Mouse (Mus musculus) hindbrain, embryonic 12.5 days (tissue): ENCODE measurements at regions not wholly inside any gene's neighbourhood (a gene's known extent, or its start where the extent isn't known, plus 50 kb on each side); places are given as distances from the start of the nearest gene placed in this dataset.

Experiments
- ATAC-seq: fragments of 200-750 bp; cut with Nextera tagmentation; 2 replicates; pipeline ENCODE4 v1.8.0; 2017; ENCODE audit warnings: moderate TSS enrichment; ENCODE audit not compliant: low FRiP score
- H3K27ac ChIP-seq: fragments of 300-500 bp; sonication (generic); 2 replicates; pipeline ENCODE4 v1.5.1; 2016; ENCODE audit warnings: mild to moderate bottlenecking
- H3K27me3 ChIP-seq: fragments of 300-500 bp; sonication (generic); 2 replicates; pipeline ENCODE4 v1.6.1; 2016; ENCODE audit warnings: mild to moderate bottlenecking
- H3K36me3 ChIP-seq: fragments of 300-500 bp; sonication (generic); 2 replicates; pipeline ENCODE4 v1.6.1; 2016; ENCODE audit warnings: mild to moderate bottlenecking
- H3K4me1 ChIP-seq: fragments of 300-500 bp; sonication (generic); 2 replicates; pipeline ENCODE4 v1.6.1; 2016
- H3K4me2 ChIP-seq: fragments of 300-500 bp; sonication (generic); replicated peaks from 2 replicates; pipeline ENCODE4 v1.6.1; 2016; ENCODE audit warnings: mild to moderate bottlenecking
- H3K4me3 ChIP-seq: fragments of 300-500 bp; sonication (generic); 2 replicates; pipeline ENCODE4 v1.5.1; 2016; ENCODE audit warnings: mild to moderate bottlenecking
- H3K9ac ChIP-seq: fragments of 300-500 bp; sonication (generic); 2 replicates; pipeline ENCODE4 v1.6.1; 2016; ENCODE audit warnings: mild to moderate bottlenecking, moderate library complexity
- H3K9me3 ChIP-seq: fragments of 300-500 bp; sonication (generic); replicated peaks from 2 replicates; pipeline ENCODE4 v1.6.1; 2016; ENCODE audit warnings: mild to moderate bottlenecking
- WGBS: fragments of 180-500 bp; shearing (Covaris S2); methylation state at CpG from one replicate; pipeline ENCODE4 v1.1.7; 2016; 5-methylcytosine and 5-hydroxymethylcytosine counted together

GRCm38 (mm10) chr12:112339481-112340179 lies 149.6 kb upstream of the A530016L24Rik start:
- H3K4me1 ChIP-seq: peaks cover 61% of the 10 kb centered on the region
- H3K36me3 ChIP-seq: no peaks in the 10 kb centered on the region
- H3K27me3 ChIP-seq: peaks cover 7% of the 10 kb centered on the region; the same call in 1 of the 2 replicates
- no peak overlapping the region for H3K9ac ChIP-seq
- H3K27ac ChIP-seq: no peak overlapping the region
- H3K4me2 ChIP-seq: no peak overlapping the region
- no peak overlapping the region for H3K4me3 ChIP-seq
- ATAC-seq: no peak
- 55% methylated on average over 11 of the region's 11 CpGs for WGBS
- H3K9me3 ChIP-seq: no peaks in the 10 kb centered on the region

GRCm38 (mm10) chr12:112340248-112340647 lies 149.0 kb upstream of the A530016L24Rik start:
- WGBS: 66% methylated on average over 5 of the region's 5 CpGs
- no peak overlapping the region for H3K4me2 ChIP-seq
- no peaks in the 10 kb centered on the region for H3K9me3 ChIP-seq
- no peak overlapping the region for H3K27ac ChIP-seq
- peaks cover 55% of the 10 kb centered on the region for H3K4me1 ChIP-seq
- H3K9ac ChIP-seq: no peak overlapping the region
- H3K27me3 ChIP-seq: peaks cover 7% of the 10 kb centered on the region; the same call in 1 of the 2 replicates
- no peaks in the 10 kb centered on the region for H3K36me3 ChIP-seq
- no peak for ATAC-seq
- H3K4me3 ChIP-seq: no peak overlapping the region

- Histone ChIP-seq H3K27me3 (peaks cover 2% of the 10 kb centered on the region; the same call in 1 of the 2 replicates), H3K9ac (no peak overlapping the region), H3K4me2 (no peak overlapping the region), H3K4me3 (no peak overlapping the region), H3K27ac (no peak overlapping the region), H3K36me3 (no peaks in the 10 kb centered on the region), H3K4me1 (peaks cover 41% of the 10 kb centered on the region), H3K9me3 (no peaks in the 10 kb centered on the region)
- ATAC-seq: no peak
- WGBS: 88% methylated on average over 8 of the region's 8 CpGs
Measured at GRCm38 (mm10) chr12:112341726-112342469, 147.3 kb upstream of the A530016L24Rik start.

GRCm38 (mm10) chr12:112343064-112343463 lies 146.2 kb upstream of the A530016L24Rik start:
- Histone ChIP-seq H3K27me3 (no peaks in the 10 kb centered on the region; the same call in 1 of the 2 replicates), H3K36me3 (no peaks in the 10 kb centered on the region), H3K27ac (no peak overlapping the region), H3K4me1 (peaks cover 30% of the 10 kb centered on the region), H3K9ac (no peak overlapping the region), H3K4me3 (no peak overlapping the region), H3K4me2 (no peak overlapping the region), H3K9me3 (no peaks in the 10 kb centered on the region)
- WGBS: 70% methylated on average over 3 of the region's 3 CpGs
- ATAC-seq: no peak

GRCm38 (mm10) chr12:112344285-112344684 lies 145.0 kb upstream of the A530016L24Rik start:
- H3K4me1 ChIP-seq: peaks cover 27% of the 10 kb centered on the region
- ATAC-seq: no peak
- H3K27me3 ChIP-seq: no peaks in the 10 kb centered on the region; the same call in 1 of the 2 replicates
- no peak overlapping the region; the same call in 1 of the 2 replicates for H3K9ac ChIP-seq
- 63% methylated on average over 10 of the region's 10 CpGs for WGBS
- H3K36me3 ChIP-seq: no peaks in the 10 kb centered on the region
- no peak overlapping the region for H3K4me2 ChIP-seq
- peaks cover 6% of the 10 kb centered on the region; the same call in 1 of the 2 replicates for H3K9me3 ChIP-seq
- H3K27ac ChIP-seq: no peak overlapping the region
- no peak overlapping the region for H3K4me3 ChIP-seq

GRCm38 (mm10) chr12:112345797-112346196 lies 143.5 kb upstream of the A530016L24Rik start:
- ATAC-seq: no peak
- Histone ChIP-seq H3K36me3 (no peaks in the 10 kb centered on the region), H3K4me3 (no peak overlapping the region), H3K9ac (no peak overlapping the region), H3K9me3 (peaks cover 6% of the 10 kb centered on the region; the same call in 1 of the 2 replicates), H3K27me3 (no peaks in the 10 kb centered on the region; the same call in 1 of the 2 replicates), H3K4me1 (peaks cover 30% of the 10 kb centered on the region), H3K27ac (no peak overlapping the region), H3K4me2 (no peak overlapping the region)
- 74% methylated on average over 5 of the region's 5 CpGs for WGBS

- Histone ChIP-seq H3K4me1 (peaks cover 27% of the 10 kb centered on the region), H3K9me3 (peaks cover 6% of the 10 kb centered on the region; the same call in 1 of the 2 replicates), H3K36me3 (no peaks in the 10 kb centered on the region), H3K4me3 (no peak overlapping the region), H3K4me2 (no peak overlapping the region), H3K27me3 (no peaks in the 10 kb centered on the region), H3K27ac (no peak overlapping the region), H3K9ac (no peak overlapping the region)
- no peak for ATAC-seq
- WGBS: 97% methylated on average over 9 of the region's 9 CpGs
Measured at GRCm38 (mm10) chr12:112348116-112348515, 141.1 kb upstream of the A530016L24Rik start.

- H3K9me3 ChIP-seq: peaks cover 6% of the 10 kb centered on the region; the same call in 1 of the 2 replicates
- H3K4me1 ChIP-seq: peaks cover 16% of the 10 kb centered on the region
- ATAC-seq: no peak
- no peak overlapping the region for H3K9ac ChIP-seq
- no peaks in the 10 kb centered on the region for H3K36me3 ChIP-seq
- H3K4me2 ChIP-seq: no peak overlapping the region
- H3K27me3 ChIP-seq: no peaks in the 10 kb centered on the region
- H3K27ac ChIP-seq: peak overlapping the region; percentile 26; the same call in 1 of the 2 replicates
- H3K4me3 ChIP-seq: no peak overlapping the region
- WGBS: 49% methylated on average over 17 of the region's 17 CpGs
Measured at GRCm38 (mm10) chr12:112349676-112350318, 139.5 kb upstream of the A530016L24Rik start.

GRCm38 (mm10) chr12:112350733-112351132 lies 138.5 kb upstream of the A530016L24Rik start:
- Histone ChIP-seq H3K27me3 (no peaks in the 10 kb centered on the region), H3K9me3 (peaks cover 6% of the 10 kb centered on the region; the same call in 1 of the 2 replicates)
- ATAC-seq: 0 out of 2 replicates have a peak, but pooled peaks have one; percentile 38

GRCm38 (mm10) chr12:112363349-112363748 lies 125.9 kb upstream of the A530016L24Rik start:
- WGBS: 81% methylated on average over 3 of the region's 3 CpGs
- H3K27ac ChIP-seq: no peak overlapping the region

More at GRCm38 (mm10) chr12:112350733-112351132, 138.5 kb upstream of the A530016L24Rik start:
- no peak overlapping the region for H3K9ac ChIP-seq
- no peak overlapping the region for H3K27ac ChIP-seq
- H3K4me1 ChIP-seq: peaks cover 16% of the 10 kb centered on the region
- WGBS: 29% methylated on average over 9 of the region's 9 CpGs
- H3K4me3 ChIP-seq: no peak overlapping the region
- H3K36me3 ChIP-seq: no peaks in the 10 kb centered on the region
- no peak overlapping the region for H3K4me2 ChIP-seq

GRCm38 (mm10) chr12:112367221-112367620 lies 122.0 kb upstream of the A530016L24Rik start:
- Histone ChIP-seq H3K4me1 (peaks cover 13% of the 10 kb centered on the region), H3K36me3 (no peaks in the 10 kb centered on the region), H3K27ac (no peak overlapping the region), H3K9ac (no peak overlapping the region), H3K9me3 (no peaks in the 10 kb centered on the region; the same call in 1 of the 2 replicates), H3K4me2 (no peak overlapping the region), H3K27me3 (no peaks in the 10 kb centered on the region; the same call in 1 of the 2 replicates), H3K4me3 (no peak overlapping the region)
- ATAC-seq: no peak
- 75% methylated on average over 4 of the region's 4 CpGs for WGBS

More at GRCm38 (mm10) chr12:112363349-112363748, 125.9 kb upstream of the A530016L24Rik start:
- H3K4me3 ChIP-seq: no peak overlapping the region
- H3K4me1 ChIP-seq: no peaks in the 10 kb centered on the region
- H3K36me3 ChIP-seq: no peaks in the 10 kb centered on the region
- H3K9ac ChIP-seq: no peak overlapping the region
- H3K4me2 ChIP-seq: no peak overlapping the region
- no peak for ATAC-seq
- no peaks in the 10 kb centered on the region for H3K27me3 ChIP-seq
- H3K9me3 ChIP-seq: no peaks in the 10 kb centered on the region; the same call in 1 of the 2 replicates

GRCm38 (mm10) chr12:112368112-112368511 lies 121.1 kb upstream of the A530016L24Rik start:
- no peak overlapping the region for H3K9ac ChIP-seq
- no peak overlapping the region for H3K4me3 ChIP-seq
- H3K27me3 ChIP-seq: no peaks in the 10 kb centered on the region; the same call in 1 of the 2 replicates
- no peak for ATAC-seq
- H3K36me3 ChIP-seq: no peaks in the 10 kb centered on the region
- no peak overlapping the region for H3K27ac ChIP-seq
- H3K4me1 ChIP-seq: peaks cover 20% of the 10 kb centered on the region
- 86% methylated on average over 6 of the region's 6 CpGs for WGBS
- H3K4me2 ChIP-seq: no peak overlapping the region
- no peaks in the 10 kb centered on the region; the same call in 1 of the 2 replicates for H3K9me3 ChIP-seq
